Mouse (Mus musculus) urinary bladder, adult 18-20 months (tissue): ENCODE measurements around the gene Gm10488.
"Not testable (repeated sequence)": the region's sequence is repeated elsewhere in the genome, so short reads cannot be mapped to it uniquely, and the experiment has no call there.

Experiments used
- DNase-seq, 2 experiments: peaks; one replicate each; pipeline ENCODE4 v3.0.0; 2022; ENCODE audit warnings: low spot score in 2 of 2, mixed read lengths in 2 of 2

Gene Gm10488

DNA sequence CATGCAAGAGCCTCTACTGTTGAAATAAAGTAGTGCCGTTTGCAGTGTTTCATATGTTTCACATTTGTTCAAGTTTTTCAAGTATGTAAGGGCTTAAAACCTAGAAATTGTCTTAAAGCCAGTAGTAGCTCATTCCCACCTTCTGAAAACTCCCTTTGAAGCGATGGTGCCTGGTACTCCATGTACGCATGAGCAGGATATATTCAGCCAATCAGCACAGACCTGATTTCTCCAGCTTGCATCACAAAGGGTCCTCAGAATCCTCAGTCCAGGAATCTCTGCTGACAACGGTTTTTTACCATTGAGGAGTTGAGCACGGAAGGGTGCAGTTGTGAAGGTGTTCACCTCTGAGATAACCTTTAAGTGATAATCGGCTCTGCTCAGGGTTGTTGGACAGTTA lies at the start of gene Gm10488:
Gm10488 (plus strand) TSS at position 301 of the 400 bp plus-strand sequence.
- not testable (repeated sequence) for DNase-seq
